Mouse (Mus musculus) heart, embryonic 16.5 days (tissue): ENCODE measurements around the gene Wfdc15a. TPM values are rescaled to one million over a fixed set of nuclear protein-coding genes. Genes with fewer than 3 reads are reported as not detected.
"Not testable (repeated sequence)": the region's sequence is repeated elsewhere in the genome, so short reads cannot be mapped to it uniquely, and the experiment has no call there.

Source experiments
- ATAC-seq: fragments of 200-750 bp; cut with Nextera tagmentation; replicated peaks from 2 replicates; pipeline ENCODE4 v1.8.0; 2017; ENCODE audit warnings: moderate number of reproducible peaks; ENCODE audit not compliant: insufficient read depth, low FRiP score; ENCODE audit errors: extremely low read depth
- H3K27ac ChIP-seq: fragments of 300-500 bp; sonication (generic); 2 replicates; pipeline ENCODE4 v1.5.1; 2014; ENCODE audit warnings: mild to moderate bottlenecking, low read length, control low read depth, moderate library complexity
- H3K27me3 ChIP-seq: fragments of 300-500 bp; sonication (generic); 2 replicates; pipeline ENCODE4 v1.6.1; 2014; ENCODE audit warnings: low read length, mixed read lengths; ENCODE audit not compliant: control insufficient read depth, insufficient read depth
- H3K36me3 ChIP-seq: fragments of 300-500 bp; sonication (generic); 2 replicates; pipeline ENCODE4 v1.6.1; 2014; ENCODE audit not compliant: control insufficient read depth, insufficient read depth
- H3K4me1 ChIP-seq: fragments of 300-500 bp; sonication (generic); 2 replicates; pipeline ENCODE4 v1.6.1; 2014; ENCODE audit warnings: low read length, mixed read lengths; ENCODE audit not compliant: control insufficient read depth, insufficient read depth
- H3K4me2 ChIP-seq: fragments of 300-500 bp; sonication (generic); 2 replicates; pipeline ENCODE4 v1.6.1; 2014; ENCODE audit warnings: low read depth, mild to moderate bottlenecking, control low read depth, low read length
- H3K4me3 ChIP-seq: fragments of 300-500 bp; sonication (generic); 2 replicates; pipeline ENCODE4 v1.5.1; 2014; ENCODE audit warnings: mild to moderate bottlenecking, control low read depth, low read length
- H3K9ac ChIP-seq: fragments of 300-500 bp; sonication (generic); 2 replicates; pipeline ENCODE4 v1.6.1; 2014; ENCODE audit warnings: low read length, control low read depth
- H3K9me3 ChIP-seq: fragments of 300-500 bp; sonication (generic); replicated peaks from 2 replicates; pipeline ENCODE4 v1.6.1; 2016; ENCODE audit warnings: low read length; ENCODE audit not compliant: control insufficient read depth
- WGBS: fragments of 180-500 bp; shearing (Covaris S2); extraction: QIAGEN DNeasy Blood & Tissue Kit; methylation state at CpG from one replicate; pipeline ENCODE4 v1.1.7; 2014; 5-methylcytosine and 5-hydroxymethylcytosine counted together
- polyA plus RNA-seq: library from polyadenylated mRNA; unstranded; fragments of >200 nt; fragmentation: Nextera tagmentation; extraction: Ambion mirVana; gene quantifications from 2 replicates; pipeline ENCODE4 v1.2.1, GENCODE M21; 2015

Wfdc15a gene
- polyA plus RNA-seq, 1 experiment from 2014 or later: not detected

DNA sequence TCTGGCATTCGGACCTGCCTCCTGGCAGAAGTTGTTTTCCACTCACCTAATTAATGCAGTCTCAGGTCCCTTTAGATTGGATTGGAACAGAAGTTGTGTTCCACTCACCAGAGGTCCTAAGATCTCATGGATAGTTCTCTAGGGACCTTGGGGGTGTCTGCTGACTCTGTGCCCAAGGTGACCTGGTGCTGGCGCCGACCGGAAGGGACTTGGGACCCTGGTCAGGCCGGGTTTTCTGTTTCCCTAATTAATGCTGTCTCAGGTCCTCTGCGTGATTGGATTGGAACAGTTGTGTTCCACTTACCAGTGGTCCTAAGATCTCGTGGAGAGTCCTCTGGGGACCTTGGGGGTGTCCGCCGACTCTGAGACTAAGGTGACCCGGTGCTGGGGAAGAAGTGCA lies 6.1 kb upstream of the Wfdc15a start:
- not testable (repeated sequence) for H3K4me3 ChIP-seq, H3K27me3 ChIP-seq, H3K27ac ChIP-seq, H3K9me3 ChIP-seq, H3K9ac ChIP-seq, H3K4me2 ChIP-seq, H3K4me1 ChIP-seq, H3K36me3 ChIP-seq, ATAC-seq
- 84% methylated on average over 10 of the region's 10 CpGs for WGBS

GRCm38 (mm10) chr2:164196700-164196990 lies 3.3 kb downstream of the Wfdc15a start:
- no peak overlapping the region for H3K4me2 ChIP-seq
- no peaks in the 10 kb centered on the region for H3K9me3 ChIP-seq
- no peaks in the 10 kb centered on the region for H3K4me1 ChIP-seq
- no peak overlapping the region for H3K9ac ChIP-seq
- no peaks in the 10 kb centered on the region for H3K27me3 ChIP-seq
- ATAC-seq: no peak
- 82% methylated on average over 5 of the region's 5 CpGs for WGBS
- no peak overlapping the region for H3K27ac ChIP-seq
- H3K4me3 ChIP-seq: no peak overlapping the region
- H3K36me3 ChIP-seq: no peaks in the 10 kb centered on the region

- 85% methylated on average over 5 of the region's 5 CpGs for WGBS
- no peak for ATAC-seq
- H3K27ac ChIP-seq: no peak overlapping the region
- H3K36me3 ChIP-seq: no peaks in the 10 kb centered on the region
- H3K27me3 ChIP-seq: no peaks in the 10 kb centered on the region
- no peaks in the 10 kb centered on the region for H3K9me3 ChIP-seq
- H3K4me1 ChIP-seq: no peaks in the 10 kb centered on the region
- no peak overlapping the region for H3K9ac ChIP-seq
- no peak overlapping the region for H3K4me2 ChIP-seq
- no peak overlapping the region for H3K4me3 ChIP-seq
These were observed 3.8 kb downstream of the Wfdc15a start for GRCm38 (mm10) chr2:164195971-164196699.

DNA sequence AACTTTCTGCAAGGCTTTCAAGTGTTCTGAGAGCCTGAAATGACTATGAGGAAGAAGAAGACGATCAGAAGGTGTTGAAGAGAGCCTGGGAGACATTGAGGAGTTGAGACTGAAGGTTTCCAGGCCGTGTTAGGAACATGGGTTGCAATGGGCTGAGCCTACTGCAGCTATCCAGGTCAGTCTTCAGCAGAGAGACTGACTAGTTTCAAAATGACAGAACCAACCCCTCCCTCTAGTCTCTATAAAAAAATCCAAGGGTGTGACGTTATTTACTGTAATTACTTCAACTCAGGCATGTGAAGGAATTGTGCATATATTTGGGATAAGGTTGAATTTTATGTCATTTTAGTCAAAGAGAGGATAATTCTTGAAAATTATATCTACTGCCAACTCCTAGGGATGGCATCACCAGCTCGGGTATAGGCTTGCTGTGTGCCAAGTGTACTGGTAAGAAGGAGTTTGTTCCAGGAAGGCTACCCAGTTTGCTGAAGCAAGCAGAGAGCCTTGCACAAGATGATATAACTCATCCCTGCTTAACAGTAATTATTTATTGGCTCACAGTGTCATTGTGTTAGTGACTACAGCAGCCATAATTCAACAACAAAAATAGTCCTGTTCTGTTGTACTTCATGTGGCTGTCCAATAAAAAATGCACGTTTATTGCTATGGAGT lies 4.8 kb downstream of the Wfdc15a start:
- ATAC-seq: no peak
- H3K27ac ChIP-seq: no peak overlapping the region
- H3K27me3 ChIP-seq: no peaks in the 10 kb centered on the region
- no peaks in the 10 kb centered on the region for H3K9me3 ChIP-seq
- WGBS: 64% methylated on average over 5 of the region's 5 CpGs
- H3K4me2 ChIP-seq: no peak overlapping the region
- H3K36me3 ChIP-seq: no peaks in the 10 kb centered on the region
- H3K4me3 ChIP-seq: no peak overlapping the region
- no peak overlapping the region for H3K9ac ChIP-seq
- H3K4me1 ChIP-seq: no peaks in the 10 kb centered on the region

GRCm38 (mm10) chr2:164192279-164192678 lies 7.7 kb downstream of the Wfdc15a start:
- ATAC-seq: no peak
- no peaks in the 10 kb centered on the region for H3K4me1 ChIP-seq

DNA sequence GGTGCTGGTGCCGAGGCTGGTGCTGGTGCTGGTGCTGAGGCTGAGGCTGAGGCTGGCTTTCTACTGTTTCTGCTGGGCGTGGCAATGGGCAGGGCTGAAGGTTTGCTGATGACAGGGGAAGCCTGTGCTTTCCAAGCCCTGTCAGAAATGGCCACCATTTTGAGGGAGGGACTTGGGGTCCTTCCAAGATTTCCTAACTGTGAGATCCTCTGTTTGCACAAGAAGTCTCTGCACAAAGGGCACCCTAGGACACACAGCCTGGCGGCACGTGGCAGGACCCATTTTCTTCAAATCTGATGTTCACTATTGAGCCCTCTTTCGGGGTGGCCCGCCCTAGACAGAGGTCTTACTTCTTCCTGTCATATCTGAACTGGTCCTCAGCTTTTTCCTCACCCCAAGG lies 9.4 kb downstream of the Wfdc15a start, which contains the start of gene Wfdc12:
Wfdc12 (minus strand) TSS at position 33 of the 400 bp plus-strand sequence.
- ATAC-seq: no peak

More at GRCm38 (mm10) chr2:164192279-164192678, 7.7 kb downstream of the Wfdc15a start:
- Histone ChIP-seq H3K27ac (no peak overlapping the region), H3K9ac (no peak overlapping the region), H3K9me3 (no peaks in the 10 kb centered on the region), H3K4me2 (no peak overlapping the region), H3K27me3 (no peaks in the 10 kb centered on the region), H3K36me3 (no peaks in the 10 kb centered on the region), H3K4me3 (no peak overlapping the region)

GRCm38 (mm10) chr2:164188722-164189121 lies 11.2 kb downstream of the Wfdc15a start:
- Histone ChIP-seq H3K4me3 (no peak overlapping the region), H3K9ac (no peak overlapping the region), H3K4me1 (no peaks in the 10 kb centered on the region), H3K36me3 (no peaks in the 10 kb centered on the region), H3K27me3 (no peaks in the 10 kb centered on the region), H3K4me2 (no peak overlapping the region), H3K27ac (no peak overlapping the region), H3K9me3 (no peaks in the 10 kb centered on the region)
- ATAC-seq: no peak
- 24% methylated on average over 5 of the region's 5 CpGs for WGBS

More for the DNA sequence above, 9.4 kb downstream of the Wfdc15a start, which contains the start of gene Wfdc12:
- no peaks in the 10 kb centered on the region for H3K36me3 ChIP-seq
- WGBS: 81% methylated on average over 6 of the region's 6 CpGs
- H3K27ac ChIP-seq: no peak within 1 kb of the TSS
- H3K4me2 ChIP-seq: no peak within 1 kb of the TSS
- no peaks in the 10 kb centered on the region for H3K4me1 ChIP-seq
- no peaks in the 10 kb centered on the region for H3K9me3 ChIP-seq
- H3K27me3 ChIP-seq: no peaks in the 10 kb centered on the region
- no peak within 1 kb of the TSS for H3K4me3 ChIP-seq
- H3K9ac ChIP-seq: no peak within 1 kb of the TSS

GRCm38 (mm10) chr2:164184145-164184719 lies 15.7 kb downstream of the Wfdc15a start:
- Histone ChIP-seq H3K9ac (no peak overlapping the region), H3K27me3 (no peaks in the 10 kb centered on the region), H3K4me2 (no peak overlapping the region), H3K9me3 (no peaks in the 10 kb centered on the region), H3K4me3 (no peak overlapping the region), H3K27ac (no peak overlapping the region), H3K4me1 (no peaks in the 10 kb centered on the region), H3K36me3 (no peaks in the 10 kb centered on the region)
- WGBS: 38% methylated on average over 9 of the region's 9 CpGs
- ATAC-seq: no peak

DNA sequence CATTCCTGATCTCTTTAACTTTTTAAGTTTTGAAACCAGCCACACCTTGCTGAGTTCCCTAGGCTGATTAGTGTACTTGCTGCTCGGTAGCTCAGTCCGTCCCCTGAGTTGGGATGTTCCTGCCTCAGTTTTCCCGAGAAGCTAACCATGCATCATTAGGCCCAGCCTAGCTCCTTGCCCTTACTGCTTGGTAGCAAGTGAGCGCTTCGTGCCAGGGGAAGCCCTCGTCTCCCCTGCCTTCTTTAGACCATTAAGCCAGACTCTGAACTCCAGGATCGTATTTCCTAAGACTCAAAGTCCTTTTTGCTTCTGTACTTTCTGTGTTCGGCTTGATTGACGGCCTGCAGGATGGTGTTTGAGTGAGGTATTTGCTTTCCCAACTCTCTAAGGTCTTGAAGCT lies 16.6 kb downstream of the Wfdc15a start:
- H3K4me3 ChIP-seq: no peak overlapping the region
- no peak overlapping the region for H3K4me2 ChIP-seq
- no peaks in the 10 kb centered on the region for H3K9me3 ChIP-seq
- no peak overlapping the region for H3K27ac ChIP-seq
- no peaks in the 10 kb centered on the region for H3K36me3 ChIP-seq
- WGBS: 71% methylated on average over 9 of the region's 9 CpGs
- ATAC-seq: no peak
- H3K27me3 ChIP-seq: no peaks in the 10 kb centered on the region
- H3K9ac ChIP-seq: no peak overlapping the region
- H3K4me1 ChIP-seq: no peaks in the 10 kb centered on the region
